Mouse (Mus musculus): ENCODE results near the gene Tlx1. TPM values are rescaled to one million over a fixed set of nuclear protein-coding genes. Genes with fewer than 3 reads are reported as not detected.

Tlx1 gene
- polyA plus RNA-seq, 1 experiment from 2014 or later = not detected

GRCm38 (mm10) chr19:45194651-45195050 is 44.2 kb downstream of the Tlx1 start:
- no peak for DNase-seq
- Histone ChIP-seq H3K4me3 (replicated peaks; ENCODE audit: low read depth, low read length) (no peak overlapping the region), H3K27me3 (ENCODE audit: control insufficient read depth, insufficient read depth, low read length) (no peaks in the 10 kb centered on the region), H3K4me1 (ENCODE audit: control insufficient read depth, insufficient read depth, low read length) (no peaks in the 10 kb centered on the region), H3K36me3 (ENCODE audit: control insufficient read depth, insufficient read depth, low read length) (no peaks in the 10 kb centered on the region), H3K27ac (replicated peaks; ENCODE audit: low read depth, low read length) (no peak overlapping the region), H3K9me3 (ENCODE audit: control insufficient read depth, low read length) (no peaks in the 10 kb centered on the region), H3K4me2 (ENCODE audit: low read length) (no peak overlapping the region), H3K9ac (replicated peaks; ENCODE audit: low read length) (no peak overlapping the region)
- ATAC-seq (ENCODE audit: low FRiP score, low TSS enrichment) = no peak
- WGBS = 36% methylated on average over 4 of the region's 4 CpGs

- Histone ChIP-seq H3K4me3 (replicated peaks; ENCODE audit: low read depth, low read length) (no peak overlapping the region), H3K27me3 (ENCODE audit: control insufficient read depth, insufficient read depth, low read length) (no peaks in the 10 kb centered on the region), H3K9ac (replicated peaks; ENCODE audit: low read length) (no peak overlapping the region), H3K4me2 (ENCODE audit: low read length) (no peak overlapping the region), H3K27ac (replicated peaks; ENCODE audit: low read depth, low read length) (no peak overlapping the region), H3K9me3 (ENCODE audit: control insufficient read depth, low read length) (no peaks in the 10 kb centered on the region), H3K36me3 (ENCODE audit: control insufficient read depth, insufficient read depth, low read length) (no peaks in the 10 kb centered on the region), H3K4me1 (ENCODE audit: control insufficient read depth, insufficient read depth, low read length) (no peaks in the 10 kb centered on the region)
- ATAC-seq (ENCODE audit: low FRiP score, low TSS enrichment) (no peak), DNase-seq (no peak)
- 90% methylated on average over 8 of the region's 8 CpGs for WGBS
These were observed 46.5 kb downstream of the Tlx1 start for GRCm38 (mm10) chr19:45196967-45197366.

- no peak for ATAC-seq (ENCODE audit: low FRiP score, low TSS enrichment)
- H3K9ac ChIP-seq (replicated peaks; ENCODE audit: low read length) = no peak overlapping the region
- DNase-seq = no peak
- WGBS = 80% methylated on average over 3 of the region's 3 CpGs
- no peak overlapping the region for H3K4me3 ChIP-seq (replicated peaks; ENCODE audit: low read depth, low read length)
- no peaks in the 10 kb centered on the region for H3K36me3 ChIP-seq (ENCODE audit: control insufficient read depth, insufficient read depth, low read length)
- H3K4me2 ChIP-seq (ENCODE audit: low read length) = no peak overlapping the region
- peaks cover 12% of the 10 kb centered on the region; the same call in 1 of the 2 replicates for H3K27me3 ChIP-seq (ENCODE audit: control insufficient read depth, insufficient read depth, low read length)
- no peaks in the 10 kb centered on the region for H3K4me1 ChIP-seq (ENCODE audit: control insufficient read depth, insufficient read depth, low read length)
- no peak overlapping the region for H3K27ac ChIP-seq (replicated peaks; ENCODE audit: low read depth, low read length)
- no peaks in the 10 kb centered on the region for H3K9me3 ChIP-seq (ENCODE audit: control insufficient read depth, low read length)
These were observed 55.0 kb downstream of the Tlx1 start for GRCm38 (mm10) chr19:45205311-45206105.

Other genes starting within 250 kb of the Tlx1 start
- gene Slf2, start 219.5 kb upstream of the Tlx1 start, polyA plus RNA-seq (2014; fragmentation: Nextera tagmentation; extraction: Ambion mirVana) = 31.0 and 37.4 TPM in 2 replicates
- 17.6 and 18.6 TPM in 2 replicates for gene Sema4g, start 161.6 kb upstream of the Tlx1 start, polyA plus RNA-seq (2014; fragmentation: Nextera tagmentation; extraction: Ambion mirVana)
- gene Twnk, start 145.0 kb upstream of the Tlx1 start, polyA plus RNA-seq (2014; fragmentation: Nextera tagmentation; extraction: Ambion mirVana) = 9.7 and 10.3 TPM in 2 replicates
- gene Mrpl43, start 144.2 kb upstream of the Tlx1 start, polyA plus RNA-seq (2014; fragmentation: Nextera tagmentation; extraction: Ambion mirVana) = 77.8 and 92.4 TPM in 2 replicates
- gene Lzts2, start 136.3 kb upstream of the Tlx1 start, polyA plus RNA-seq (2014; fragmentation: Nextera tagmentation; extraction: Ambion mirVana) = 16.1 and 21.5 TPM in 2 replicates
- gene Pdzd7, start 105.0 kb upstream of the Tlx1 start, polyA plus RNA-seq (2014; fragmentation: Nextera tagmentation; extraction: Ambion mirVana) = 2.4 and 2.8 TPM in 2 replicates
- 71.1 and 72.7 TPM in 2 replicates for gene Sfxn3, start 103.2 kb upstream of the Tlx1 start, polyA plus RNA-seq (2014; fragmentation: Nextera tagmentation; extraction: Ambion mirVana)
- gene Kazald1, start 75.4 kb upstream of the Tlx1 start, polyA plus RNA-seq (2014; fragmentation: Nextera tagmentation; extraction: Ambion mirVana) = 0.72 and 1.4 TPM in 2 replicates
- 0.49 and 0.65 TPM in 2 replicates for gene Lbx1, start 85.1 kb downstream of the Tlx1 start, polyA plus RNA-seq (2014; fragmentation: Nextera tagmentation; extraction: Ambion mirVana)
- 55.2 and 62.6 TPM in 2 replicates for gene Btrc, start 213.1 kb downstream of the Tlx1 start, polyA plus RNA-seq (2014; fragmentation: Nextera tagmentation; extraction: Ambion mirVana)

All from midbrain, embryonic 14.5 days (tissue).